Mouse (Mus musculus): ENCODE measurements around the gene Cavin1. TPM values are rescaled to one million over a fixed set of nuclear protein-coding genes. Genes with fewer than 3 reads are reported as not detected.

The Cavin1 gene
- total and polyA plus RNA-seq, 3 experiments: 3.4 to 9.0 TPM; not detected in 1

GRCm38 (mm10) chr11:100938711-100939511 lies 31.8 kb downstream of the Cavin1 start (continued):
- TF ChIP-seq HCFC1 (IDR thresholded peaks at IDR 0.05; ENCODE audit: low read depth, low read length): no peak

GRCm38 (mm10) chr11:100938112-100938511 lies 32.6 kb downstream of the Cavin1 start:
- Histone ChIP-seq H3K36me3 (ENCODE audit: control insufficient read depth in 1 of 2, insufficient read depth in 2 of 2, low read length in 2 of 2) (peaks cover 0 to 48% of the 10 kb centered on the region in 2 experiments; a peak in 2 of 4 replicates), H3K4me3 (ENCODE audit: control insufficient read depth in 1 of 2, insufficient read depth in 1 of 2, low read depth in 2 of 2, low read length in 2 of 2) (peak overlapping the region; percentile 21 to 38), H3K27ac (ENCODE audit: control insufficient read depth, low read depth, low read length) (peak overlapping the region; percentile 56), H3K9ac (ENCODE audit: control insufficient read depth, low read depth, low read length, poor library complexity, severe bottlenecking) (no peak overlapping the region), H3K79me2 (ENCODE audit: control insufficient read depth, insufficient read depth, low read length, poor library complexity) (peaks cover 15% of the 10 kb centered on the region), H3K9me3 (replicated peaks; ENCODE audit: insufficient read depth, low read length) (no peaks in the 10 kb centered on the region), H3K27me3 (ENCODE audit: control insufficient read depth in 1 of 2, insufficient read depth in 2 of 2, low read length in 2 of 2) (no peaks in the 10 kb centered on the region), H3K4me1 (ENCODE audit: control insufficient read depth in 1 of 2, insufficient read depth in 2 of 2, low read length in 2 of 2) (peaks cover 25 to 36% of the 10 kb centered on the region in 2 experiments)
- 0 out of 2 replicates have a peak, but pooled peaks have one; percentile 35 for TF ChIP-seq HCFC1 (IDR thresholded peaks at IDR 0.05; ENCODE audit: low read depth, low read length)
- peak; percentile 76; the same call in 1 of the 2 replicates for TF ChIP-seq SIN3A (IDR thresholded peaks at IDR 0.05; ENCODE audit: low read length)
- TF ChIP-seq RCOR1 (IDR thresholded peaks at IDR 0.05; ENCODE audit: low read depth, low read length): peak; percentile 42; the same call in 1 of the 2 replicates
- no peak for TF ChIP-seq CHD1 (IDR thresholded peaks at IDR 0.05; ENCODE audit: low read depth, low read length)
- peak; percentile 23 to 48; a peak in 2 of 4 replicates for TF ChIP-seq EP300 (IDR thresholded peaks at IDR 0.05; ENCODE audit: low read depth in 1 of 2, low read length in 2 of 2)
- peak; percentile 42; the same call in 1 of the 2 replicates for TF ChIP-seq MXI1 (IDR thresholded peaks at IDR 0.05; ENCODE audit: low read depth, low read length)
- peak; percentile 92 for DNase-seq (ENCODE audit: low read depth, low spot score)

GRCm38 (mm10) chr11:100937295-100937694 lies 33.4 kb downstream of the Cavin1 start:
- peaks cover 0 to 50% of the 10 kb centered on the region in 2 experiments; a peak in 2 of 4 replicates for H3K36me3 ChIP-seq (ENCODE audit: control insufficient read depth in 1 of 2, insufficient read depth in 2 of 2, low read length in 2 of 2)
- H3K4me1 ChIP-seq (ENCODE audit: control insufficient read depth in 1 of 2, insufficient read depth in 2 of 2, low read length in 2 of 2): peaks cover 25 to 39% of the 10 kb centered on the region in 2 experiments
- peak overlapping the region; percentile 31 to 38 for H3K4me3 ChIP-seq (ENCODE audit: control insufficient read depth in 1 of 2, insufficient read depth in 1 of 2, low read depth in 2 of 2, low read length in 2 of 2)
- H3K9ac ChIP-seq (ENCODE audit: control insufficient read depth, low read depth, low read length, poor library complexity, severe bottlenecking): peak overlapping the region; percentile 28; the same call in 1 of the 2 replicates
- DNase-seq (ENCODE audit: low read depth, low spot score): peak; percentile 63
- peak overlapping the region; percentile 68 for H3K27ac ChIP-seq (ENCODE audit: control insufficient read depth, low read depth, low read length)
- no peaks in the 10 kb centered on the region for H3K27me3 ChIP-seq (ENCODE audit: control insufficient read depth in 1 of 2, insufficient read depth in 2 of 2, low read length in 2 of 2)
- H3K79me2 ChIP-seq (ENCODE audit: control insufficient read depth, insufficient read depth, low read length, poor library complexity): peaks cover 15% of the 10 kb centered on the region
- H3K9me3 ChIP-seq (replicated peaks; ENCODE audit: insufficient read depth, low read length): no peaks in the 10 kb centered on the region
- no peak for TF ChIP-seq POLR2AphosphoS5 (IDR thresholded peaks at IDR 0.05; ENCODE audit: borderline replicate concordance, low read depth, low read length)
- peak; percentile 74; the same call in 1 of the 2 replicates for TF ChIP-seq SIN3A (IDR thresholded peaks at IDR 0.05; ENCODE audit: low read length)
- TF ChIP-seq MYB (IDR thresholded peaks at IDR 0.05; ENCODE audit: low read depth, low read length): no peak
- TF ChIP-seq ZKSCAN1 (IDR thresholded peaks at IDR 0.05; ENCODE audit: low read depth, low read length): no peak
- TF ChIP-seq TAL1 (IDR thresholded peaks at IDR 0.05; ENCODE audit: low read length): no peak
- TF ChIP-seq POLR2AphosphoS2 (IDR thresholded peaks at IDR 0.05; ENCODE audit: low read length): no peak
- TF ChIP-seq KAT2A (conservative IDR thresholded peaks at IDR 0.05; ENCODE audit: low read depth, low read length): no peak
- TF ChIP-seq JUND (IDR thresholded peaks at IDR 0.05; ENCODE audit: low read depth, low read length): no peak
- TF ChIP-seq CHD1 (IDR thresholded peaks at IDR 0.05; ENCODE audit: low read depth, low read length): no peak
- no peak; the same call in 1 of the 2 replicates for TF ChIP-seq MAX (IDR thresholded peaks at IDR 0.05; ENCODE audit: low read length)
- TF ChIP-seq ELF1 (IDR thresholded peaks at IDR 0.05; ENCODE audit: low read depth, low read length): no peak
- no peak; the same call in 1 of the 2 replicates for TF ChIP-seq CHD2 (IDR thresholded peaks at IDR 0.05; ENCODE audit: low read length)
- no peak for TF ChIP-seq GABPA (IDR thresholded peaks at IDR 0.05; ENCODE audit: low read depth, low read length)
- no peak for TF ChIP-seq NRF1 (IDR thresholded peaks at IDR 0.05; ENCODE audit: insufficient read depth, low read depth, low read length, poor library complexity, severe bottlenecking)
- TF ChIP-seq HCFC1 (IDR thresholded peaks at IDR 0.05; ENCODE audit: low read depth, low read length): peak; percentile 31; the same call in 1 of the 2 replicates
- 0 out of 2 replicates have a peak, but pooled peaks have one; percentile 14 for TF ChIP-seq ZMIZ1 (IDR thresholded peaks at IDR 0.05; ENCODE audit: low read depth, low read length)
- TF ChIP-seq ZNF384 (IDR thresholded peaks at IDR 0.05; ENCODE audit: low read depth, low read length): peak; percentile 31; the same call in 1 of the 2 replicates
- no peak for TF ChIP-seq POLR2A (IDR thresholded peaks at IDR 0.05; ENCODE audit: control insufficient read depth in 1 of 2, insufficient read depth in 1 of 2, low read depth in 1 of 2, low read length in 2 of 2, poor library complexity in 1 of 2)
- peak; percentile 97 for TF ChIP-seq GATA1 (IDR thresholded peaks at IDR 0.05; ENCODE audit: low read depth, low read length)
- TF ChIP-seq USF1 (IDR thresholded peaks at IDR 0.05; ENCODE audit: low read depth, low read length): no peak
- peak; percentile 98 for TF ChIP-seq RCOR1 (IDR thresholded peaks at IDR 0.05; ENCODE audit: low read depth, low read length)
- no peak for TF ChIP-seq SMC3 (IDR thresholded peaks at IDR 0.05; ENCODE audit: low read depth, low read length)
- TF ChIP-seq MYC (IDR thresholded peaks at IDR 0.05; ENCODE audit: low read depth, low read length): peak; percentile 57
- no peak for TF ChIP-seq USF2 (IDR thresholded peaks at IDR 0.05; ENCODE audit: borderline replicate concordance in 1 of 2, insufficient read depth in 1 of 2, low read depth in 1 of 2, low read length in 2 of 2)
